Mouse (Mus musculus) forebrain, postnatal 0 days (tissue): ENCODE results near the gene Klhdc8a. TPM values are rescaled to one million over a fixed set of nuclear protein-coding genes. Genes with fewer than 3 reads are reported as not detected.
A peak's percentile ranks its signal among the peaks of the same experiment; 100 is the strongest.

ENCODE experiments used
- ATAC-seq: fragments of 200-750 bp; cut with Nextera tagmentation; 2 replicates; pipeline ENCODE4 v1.8.0; 2017; ENCODE audit warnings: mild to moderate bottlenecking, moderate library complexity
- DNase-seq: peaks from one replicate; pipeline ENCODE4 v3.0.0-alpha.2; 2015
- H3K27ac ChIP-seq: fragments of 300-500 bp; sonication (generic); 2 replicates; pipeline ENCODE4 v1.5.1; 2014; ENCODE audit warnings: low read depth, mild to moderate bottlenecking, antibody characterized with exemption, low read length, moderate library complexity, mixed read lengths
- H3K27me3 ChIP-seq: fragments of 300-500 bp; sonication (generic); 2 replicates; pipeline ENCODE4 v1.6.1; 2014; ENCODE audit warnings: mild to moderate bottlenecking, low read length, mixed read lengths; ENCODE audit not compliant: insufficient read depth
- H3K36me3 ChIP-seq: fragments of 300-500 bp; sonication (generic); 2 replicates; pipeline ENCODE4 v1.6.1; 2014; ENCODE audit warnings: mild to moderate bottlenecking, moderate library complexity; ENCODE audit not compliant: insufficient read depth
- H3K4me1 ChIP-seq: fragments of 300-500 bp; sonication (generic); 2 replicates; pipeline ENCODE4 v1.6.1; 2014; ENCODE audit warnings: antibody characterized with exemption; ENCODE audit not compliant: insufficient read depth
- H3K4me2 ChIP-seq: fragments of 300-500 bp; sonication (generic); 2 replicates; pipeline ENCODE4 v1.6.1; 2014; ENCODE audit warnings: low read depth, mild to moderate bottlenecking, moderate library complexity
- H3K4me3 ChIP-seq: fragments of 300-500 bp; sonication (generic); 2 replicates; pipeline ENCODE4 v1.5.1; 2014; ENCODE audit warnings: low read depth, low read length, mixed read lengths
- H3K9ac ChIP-seq: fragments of 300-500 bp; sonication (generic); 2 replicates; pipeline ENCODE4 v1.6.1; 2014; ENCODE audit warnings: mild to moderate bottlenecking
- H3K9me3 ChIP-seq: fragments of 300-500 bp; sonication (generic); 2 replicates; pipeline ENCODE4 v1.6.1; 2016; ENCODE audit warnings: low read length
- CTCF ChIP-seq: sonication (generic); IDR thresholded peaks from 2 replicates; pipeline ENCODE4 v1.5.1; 2016; ENCODE audit warnings: antibody characterized with exemption, control low read depth, low read depth
- WGBS: fragments of 180-500 bp; shearing (Covaris S2); extraction: QIAGEN DNeasy Blood & Tissue Kit; methylation state at CpG from one replicate; pipeline ENCODE4 v1.1.7; 2014; 5-methylcytosine and 5-hydroxymethylcytosine counted together
- polyA plus RNA-seq: library from polyadenylated mRNA; unstranded; fragments of >200 nt; fragmentation: Nextera tagmentation; extraction: Ambion mirVana; gene quantifications from 2 replicates; pipeline ENCODE4 v1.2.1, GENCODE M21; 2015
- total RNA-seq: library from RNA; depleted of rRNA; stranded (reverse); fragments of >200 nt; gene quantifications from 2 replicates; pipeline ENCODE4 v1.2.3, GENCODE M21; 2014; rRNA removed

Klhdc8a gene
- total RNA-seq (10.3 and 11.2 TPM in 2 replicates), polyA plus RNA-seq (4.5 and 6.3 TPM in 2 replicates)

DNA sequence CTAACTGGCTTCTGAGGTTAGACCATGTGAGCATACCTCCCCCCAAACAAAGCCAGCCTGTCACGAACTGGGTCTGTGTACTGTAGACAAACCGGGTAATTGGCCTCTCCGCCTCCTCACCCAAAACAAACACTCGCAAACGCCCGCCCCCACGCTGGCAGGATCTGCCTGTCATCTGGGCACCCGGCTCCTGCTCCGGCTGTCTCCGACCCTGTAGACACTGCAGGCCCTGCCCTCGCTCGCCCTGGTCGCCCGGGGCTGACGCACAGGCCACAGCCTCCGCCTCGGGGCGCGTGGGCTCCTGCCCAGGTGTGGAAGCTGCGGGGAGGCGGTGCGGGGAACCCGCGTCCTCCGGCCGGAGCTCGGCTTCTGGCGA lies at the start of gene Klhdc8a:
TSS of gene Klhdc8a (plus strand) at position 202 of the 376 bp plus-strand sequence.
- H3K4me1 ChIP-seq = peaks cover 16% of the 10 kb centered on the region
- no peaks in the 10 kb centered on the region; the same call in 1 of the 2 replicates for H3K27me3 ChIP-seq
- TF ChIP-seq CTCF = no peak
- DNase-seq (no peak), ATAC-seq (peak; percentile 82)
- peak within 1 kb of the TSS; percentile 76 for H3K9ac ChIP-seq
- H3K9me3 ChIP-seq = no peaks in the 10 kb centered on the region
- under 1% methylated on average over 28 of the region's 28 CpGs for WGBS
- no peaks in the 10 kb centered on the region for H3K36me3 ChIP-seq
- peak within 1 kb of the TSS; percentile 66 for H3K27ac ChIP-seq
- peak within 1 kb of the TSS; percentile 100 for H3K4me2 ChIP-seq
- peak within 1 kb of the TSS; percentile 54 for H3K4me3 ChIP-seq

DNA sequence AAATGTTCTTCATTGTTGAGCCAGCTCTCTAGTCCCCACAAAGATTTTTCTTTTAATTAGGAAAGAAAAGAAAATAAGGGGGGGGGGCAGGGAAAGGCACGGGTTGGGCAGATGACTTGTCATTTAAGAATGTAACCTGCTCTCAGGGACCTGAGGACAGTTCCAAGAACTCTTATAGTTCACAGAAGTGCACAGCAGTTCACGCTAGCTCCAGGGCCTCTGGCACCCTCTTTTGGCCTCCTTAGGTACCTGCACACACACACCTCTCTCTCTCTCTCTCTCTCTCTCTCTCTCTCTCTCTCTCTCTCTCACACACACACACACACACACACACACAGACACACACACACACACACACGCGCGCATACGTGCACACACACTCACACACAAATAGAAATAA lies 44.0 kb upstream of the Klhdc8a start:
- Histone ChIP-seq H3K9ac (no peak overlapping the region), H3K9me3 (no peaks in the 10 kb centered on the region), H3K27me3 (no peaks in the 10 kb centered on the region), H3K4me1 (no peaks in the 10 kb centered on the region), H3K36me3 (0 out of 2 replicates have a peak, but pooled peaks cover 3% of the 10 kb centered on the region), H3K4me2 (no peak overlapping the region), H3K4me3 (no peak overlapping the region), H3K27ac (no peak overlapping the region)
- no peak for TF ChIP-seq CTCF
- WGBS = 75% methylated on average over 6 of the region's 6 CpGs
- DNase-seq (no peak), ATAC-seq (no peak)

DNA sequence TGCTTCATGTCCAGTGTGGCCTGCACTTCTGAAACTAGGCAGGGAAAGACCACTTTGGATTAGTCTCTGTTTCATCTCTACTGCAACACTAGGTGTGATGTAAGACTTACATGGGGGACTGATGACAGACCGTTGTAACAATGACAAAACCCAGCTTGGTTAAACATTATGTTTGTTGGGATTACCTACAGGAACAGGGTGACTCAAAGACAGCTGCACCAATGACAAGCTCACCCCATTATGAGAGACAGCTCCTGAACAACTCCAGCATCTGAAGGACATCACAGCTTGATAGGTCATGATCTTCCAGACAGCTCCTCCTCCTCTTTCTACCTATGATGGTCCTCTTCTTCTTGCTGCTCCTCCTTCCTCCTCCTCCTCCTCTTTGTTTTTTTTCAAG lies 38.1 kb upstream of the Klhdc8a start:
- Histone ChIP-seq H3K9ac (no peak overlapping the region), H3K9me3 (no peaks in the 10 kb centered on the region), H3K27me3 (no peaks in the 10 kb centered on the region), H3K36me3 (0 out of 2 replicates have a peak, but pooled peaks cover 3% of the 10 kb centered on the region), H3K4me1 (no peaks in the 10 kb centered on the region), H3K4me2 (no peak overlapping the region), H3K4me3 (no peak overlapping the region), H3K27ac (no peak overlapping the region)
- ATAC-seq (no peak), DNase-seq (no peak)
- TF ChIP-seq CTCF = no peak
- WGBS = 97% methylated on average over 1 of the region's 1 CpGs

DNA sequence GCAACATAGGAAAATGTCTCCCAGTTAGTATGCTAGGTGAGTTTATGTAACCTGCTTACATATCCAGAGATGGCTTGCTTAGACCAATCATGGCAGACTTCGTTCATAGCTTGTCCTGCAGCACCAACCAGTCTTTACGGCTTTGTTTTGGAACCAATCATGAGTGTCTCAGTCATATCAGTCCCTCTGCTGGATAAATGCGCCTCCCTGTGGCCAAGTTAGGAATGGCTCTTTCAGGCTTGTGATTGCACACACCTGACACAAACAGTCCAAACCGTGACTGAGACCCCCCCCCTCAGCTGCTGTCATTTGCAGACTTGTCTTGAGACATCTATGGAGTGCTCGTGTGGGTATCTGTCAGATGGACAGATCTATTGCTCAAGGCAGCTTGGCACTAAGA lies 37.4 kb upstream of the Klhdc8a start:
- ATAC-seq (no peak), DNase-seq (no peak)
- 65% methylated on average over 5 of the region's 5 CpGs for WGBS
- no peak overlapping the region for H3K4me2 ChIP-seq
- no peak overlapping the region for H3K9ac ChIP-seq
- H3K36me3 ChIP-seq = 0 out of 2 replicates have a peak, but pooled peaks cover 3% of the 10 kb centered on the region
- no peak overlapping the region for H3K27ac ChIP-seq
- no peaks in the 10 kb centered on the region for H3K9me3 ChIP-seq
- no peaks in the 10 kb centered on the region for H3K27me3 ChIP-seq
- H3K4me1 ChIP-seq = no peaks in the 10 kb centered on the region
- H3K4me3 ChIP-seq = no peak overlapping the region
- TF ChIP-seq CTCF = peak; percentile 50; the same call in 1 of the 2 replicates

DNA sequence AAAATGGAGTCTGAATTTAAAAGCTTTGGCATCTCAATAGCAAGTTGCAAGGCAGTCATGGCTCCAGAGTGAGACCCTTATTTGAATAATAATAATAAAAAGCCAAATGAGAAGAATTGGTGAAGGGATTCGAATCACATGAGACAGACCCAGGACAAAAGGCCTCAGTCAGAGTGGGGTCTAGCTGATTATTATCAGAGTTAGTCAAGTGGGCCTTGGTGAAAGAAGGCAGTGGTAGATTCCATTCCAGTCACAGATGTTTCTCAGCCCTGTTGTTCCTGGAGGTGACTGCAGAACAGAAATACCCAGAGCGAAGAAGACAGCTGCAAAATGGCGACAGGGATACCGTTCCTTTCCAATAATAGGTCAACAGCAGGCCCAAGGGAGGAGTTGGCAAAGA lies 34.8 kb upstream of the Klhdc8a start:
- ATAC-seq = no peak
- Histone ChIP-seq H3K4me2 (no peak overlapping the region), H3K27ac (no peak overlapping the region), H3K4me1 (peaks cover 4% of the 10 kb centered on the region; the same call in 1 of the 2 replicates), H3K9ac (no peak overlapping the region), H3K9me3 (no peaks in the 10 kb centered on the region), H3K27me3 (no peaks in the 10 kb centered on the region), H3K4me3 (no peak overlapping the region), H3K36me3 (no peaks in the 10 kb centered on the region)
- no peak for TF ChIP-seq CTCF
- 63% methylated on average over 4 of the region's 4 CpGs for WGBS
- no peak for DNase-seq

DNA sequence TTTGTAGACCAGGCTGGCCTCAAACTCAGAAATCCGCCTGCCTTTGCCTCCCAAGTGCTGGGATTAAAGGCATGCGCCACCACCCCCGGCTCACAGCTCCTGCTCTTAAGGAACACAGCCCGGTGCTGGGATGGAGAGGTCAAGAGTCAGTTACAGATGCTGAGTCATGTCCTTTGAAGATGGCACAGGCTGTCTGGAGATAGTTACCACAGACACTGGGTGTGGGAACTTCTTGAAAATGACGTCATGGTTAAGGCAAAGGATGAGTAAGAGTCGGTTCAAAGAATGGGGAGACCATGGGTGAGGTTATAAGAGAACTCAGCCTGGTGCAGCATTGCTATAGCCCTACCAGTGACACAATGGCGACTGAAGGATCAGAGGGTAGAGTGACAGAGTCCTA lies 33.8 kb upstream of the Klhdc8a start:
- H3K27me3 ChIP-seq = no peaks in the 10 kb centered on the region
- H3K36me3 ChIP-seq = no peaks in the 10 kb centered on the region
- peaks cover 5% of the 10 kb centered on the region; the same call in 1 of the 2 replicates for H3K4me1 ChIP-seq
- WGBS = 82% methylated on average over 7 of the region's 7 CpGs
- no peak overlapping the region for H3K4me3 ChIP-seq
- no peak overlapping the region for H3K27ac ChIP-seq
- no peaks in the 10 kb centered on the region for H3K9me3 ChIP-seq
- H3K9ac ChIP-seq = no peak overlapping the region
- DNase-seq (no peak), ATAC-seq (no peak)
- no peak overlapping the region for H3K4me2 ChIP-seq
- no peak for TF ChIP-seq CTCF

DNA sequence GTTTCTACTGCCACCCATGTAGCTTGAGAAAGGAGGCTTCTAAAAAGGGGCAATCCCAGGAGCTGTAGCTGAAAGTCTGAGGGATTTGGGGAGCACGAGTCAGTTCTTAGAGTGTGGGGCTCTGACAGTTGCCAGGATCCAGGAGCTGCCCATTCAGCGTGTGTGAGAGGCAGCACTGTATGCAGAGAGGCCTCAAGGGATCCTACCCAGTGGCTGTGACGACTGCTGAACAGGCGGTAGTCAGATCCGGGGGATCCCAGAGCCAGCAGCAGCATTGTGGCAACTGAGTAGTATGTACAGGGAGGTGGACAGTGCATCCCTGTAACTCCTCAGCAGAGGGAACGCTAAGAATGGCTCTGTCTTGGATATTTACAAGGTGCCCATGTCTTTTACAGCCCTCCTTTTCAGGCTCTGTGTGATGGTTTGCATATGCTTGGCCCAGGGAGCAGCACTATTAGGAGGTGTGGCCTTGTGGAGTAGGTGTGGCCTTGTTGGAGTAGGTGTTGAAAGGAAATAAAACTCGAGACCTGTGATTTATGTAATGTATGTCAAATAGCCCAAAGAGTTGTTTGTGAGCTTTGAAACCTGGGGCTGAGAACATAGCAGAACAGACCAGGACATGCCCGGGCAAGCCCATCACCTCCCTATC lies 33.1 kb upstream of the Klhdc8a start:
- ATAC-seq (no peak), DNase-seq (no peak)
- H3K27me3 ChIP-seq = no peaks in the 10 kb centered on the region
- no peak for TF ChIP-seq CTCF
- H3K4me1 ChIP-seq = peaks cover 5% of the 10 kb centered on the region; the same call in 1 of the 2 replicates
- H3K9ac ChIP-seq = no peak overlapping the region
- no peaks in the 10 kb centered on the region for H3K9me3 ChIP-seq
- 83% methylated on average over 8 of the region's 8 CpGs for WGBS
- H3K4me3 ChIP-seq = no peak overlapping the region
- no peak overlapping the region for H3K4me2 ChIP-seq
- no peaks in the 10 kb centered on the region for H3K36me3 ChIP-seq
- no peak overlapping the region for H3K27ac ChIP-seq
